Mouse (Mus musculus) subcutaneous adipose tissue, adult 2 months (tissue): ENCODE data around the gene Gm14322. TPM values are rescaled to one million over a fixed set of nuclear protein-coding genes. Genes with fewer than 3 reads are reported as not detected.

Experiments used
- polyA plus RNA-seq: library from polyadenylated mRNA; depleted of rRNA; stranded (reverse); fragments of >200 nt; gene quantifications from 2 replicates; pipeline ENCODE4 v1.2.3, GENCODE M21; 2012; ENCODE audit warnings: low replicate concordance; rRNA removed

Gm14322 gene
- 2.7 and 4.8 TPM in 2 replicates for polyA plus RNA-seq

GRCm38 (mm10) chr2:177758941-177759558, at the start of gene Gm14322:
Gene Gm14322, plus strand, starts transcription at chr2:177759288.

Other genes starting within 250 kb of the Gm14322 start
- not detected in 2 replicates for gene Gm14406, start 181.1 kb upstream of the Gm14322 start, polyA plus RNA-seq
- gene Gm14325, start 81.0 kb downstream of the Gm14322 start, polyA plus RNA-seq: 27.5 and 37.6 TPM in 2 replicates
- 1.1 and 3.3 TPM in 2 replicates for gene Gm14327, start 137.8 kb downstream of the Gm14322 start, polyA plus RNA-seq
- gene Zfp972, start 166.3 kb downstream of the Gm14322 start, polyA plus RNA-seq: 0.36 TPM in 1 of 2 replicates, not detected in the other
- 6.0 and 7.8 TPM in 2 replicates for gene Gm14326, start 198.0 kb downstream of the Gm14322 start, polyA plus RNA-seq